Mouse (Mus musculus) bone marrow, adult 2 months (tissue): Measurements from ENCODE around the gene Cdk14. TPM values are rescaled to one million over a fixed set of nuclear protein-coding genes. Genes with fewer than 3 reads are reported as not detected.

Experiments used
- H3K27ac ChIP-seq: fragments of 200-500 bp; 2 replicates; pipeline ENCODE4 v1.5.1; 2012; ENCODE audit warnings: low read depth, mild to moderate bottlenecking, control low read depth, inconsistent platforms, low read length; ENCODE audit not compliant: control insufficient read depth, poor library complexity, insufficient read depth
- H3K4me1 ChIP-seq: fragments of 200-500 bp; 2 replicates; pipeline ENCODE4 v1.6.1; 2011; ENCODE audit warnings: low read length; ENCODE audit not compliant: control insufficient read depth, insufficient read depth
- H3K4me3 ChIP-seq: fragments of 200-500 bp; replicated peaks from 2 replicates; pipeline ENCODE3; 2011; ENCODE audit warnings: mild to moderate bottlenecking, low read depth, low read length, control low read depth; ENCODE audit not compliant: control insufficient read depth
- CTCF ChIP-seq: fragments of 200-500 bp; IDR thresholded peaks from 2 replicates; pipeline ENCODE4 v1.5.1; 2011; ENCODE audit warnings: low read length, control low read depth; ENCODE audit not compliant: control insufficient read depth, insufficient read depth
- POLR2A ChIP-seq: fragments of 200-500 bp; IDR thresholded peaks from 2 replicates; pipeline ENCODE4 v1.6.1; 2011; ENCODE audit warnings: low read depth, mild to moderate bottlenecking, control low read depth, low read length, borderline replicate concordance; ENCODE audit not compliant: control insufficient read depth
- WGBS: fragments of 180-500 bp; shearing (Covaris S2); methylation state at CpG from one replicate; pipeline ENCODE4 v1.1.7; 2018; 5-methylcytosine and 5-hydroxymethylcytosine counted together
- polyA plus RNA-seq: library from polyadenylated mRNA; stranded (reverse); fragments of >200 nt; gene quantifications from 2 replicates; pipeline ENCODE4 v1.2.4, GENCODE M21; 2011; ENCODE audit warnings: low replicate concordance; ENCODE audit not compliant: missing spikeins, insufficient read depth, insufficient read length

The Cdk14 gene
- polyA plus RNA-seq, 1 experiment, result 1.0 TPM

GRCm38 (mm10) chr5:4788484-4788883 lies 631.6 kb downstream of the Cdk14 start:
- Histone ChIP-seq H3K4me3 (no peak overlapping the region), H3K27ac (no peak overlapping the region), H3K4me1 (no peaks in the 10 kb centered on the region)
- 83% methylated on average over 3 of the region's 3 CpGs for WGBS
- TF ChIP-seq CTCF, result no peak
- TF ChIP-seq POLR2A, result no peak

GRCm38 (mm10) chr5:4786816-4787215 lies 633.3 kb downstream of the Cdk14 start:
- TF ChIP-seq CTCF (no peak), POLR2A (no peak)
- Histone ChIP-seq H3K4me1 (no peaks in the 10 kb centered on the region), H3K27ac (no peak overlapping the region), H3K4me3 (no peak overlapping the region)
- 61% methylated on average over 3 of the region's 3 CpGs for WGBS

GRCm38 (mm10) chr5:4778274-4778673 lies 641.8 kb downstream of the Cdk14 start:
- TF ChIP-seq CTCF, result no peak
- no peak for TF ChIP-seq POLR2A
- no peaks in the 10 kb centered on the region for H3K4me1 ChIP-seq
- WGBS, result 77% methylated on average over 3 of the region's 3 CpGs
- H3K4me3 ChIP-seq, result no peak overlapping the region
- no peak overlapping the region for H3K27ac ChIP-seq

GRCm38 (mm10) chr5:4776495-4776894 lies 643.6 kb downstream of the Cdk14 start:
- WGBS, result 42% methylated on average over 2 of the region's 2 CpGs
- H3K27ac ChIP-seq, result no peak overlapping the region
- no peaks in the 10 kb centered on the region for H3K4me1 ChIP-seq
- no peak overlapping the region for H3K4me3 ChIP-seq
- TF ChIP-seq POLR2A, result no peak
- TF ChIP-seq CTCF, result no peak

GRCm38 (mm10) chr5:4773090-4773772 lies 646.9 kb downstream of the Cdk14 start:
- TF ChIP-seq CTCF (no peak), POLR2A (no peak)
- no peak overlapping the region for H3K4me3 ChIP-seq
- H3K4me1 ChIP-seq, result no peaks in the 10 kb centered on the region
- WGBS, result 65% methylated on average over 9 of the region's 9 CpGs
- no peak overlapping the region for H3K27ac ChIP-seq

DNA sequence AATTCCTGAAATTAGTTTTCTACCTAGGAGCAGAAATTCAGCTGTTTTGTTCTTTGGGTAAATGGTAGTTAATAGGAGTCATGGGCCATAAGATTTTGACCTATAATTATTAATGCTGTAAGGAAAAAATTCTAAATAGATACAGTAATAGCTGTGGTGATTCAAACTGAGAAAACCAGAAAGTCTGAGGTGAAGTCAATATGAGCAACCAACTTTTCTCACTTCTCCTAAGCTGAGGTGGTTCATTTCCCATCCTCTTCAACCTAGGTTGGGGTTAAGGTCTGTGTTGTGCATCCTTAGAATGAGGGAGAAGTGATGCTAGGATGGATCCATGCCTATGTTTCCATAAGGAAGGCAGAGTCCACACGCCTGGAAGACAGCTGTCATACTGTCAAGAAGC lies 649.5 kb downstream of the Cdk14 start:
- 79% methylated on average over 1 of the region's 1 CpGs for WGBS
- H3K4me3 ChIP-seq, result no peak overlapping the region
- H3K4me1 ChIP-seq, result no peaks in the 10 kb centered on the region
- TF ChIP-seq POLR2A (no peak), CTCF (no peak)
- H3K27ac ChIP-seq, result no peak overlapping the region

GRCm38 (mm10) chr5:4767896-4768295 lies 652.2 kb downstream of the Cdk14 start:
- WGBS, result 56% methylated on average over 2 of the region's 2 CpGs
- Histone ChIP-seq H3K27ac (no peak overlapping the region), H3K4me3 (no peak overlapping the region), H3K4me1 (no peaks in the 10 kb centered on the region)
- TF ChIP-seq POLR2A (no peak), CTCF (no peak)

GRCm38 (mm10) chr5:4766719-4767118 lies 653.4 kb downstream of the Cdk14 start:
- H3K4me3 ChIP-seq, result no peak overlapping the region
- H3K4me1 ChIP-seq, result no peaks in the 10 kb centered on the region
- H3K27ac ChIP-seq, result no peak overlapping the region
- WGBS, result 76% methylated on average over 5 of the region's 5 CpGs
- TF ChIP-seq CTCF, result no peak
- TF ChIP-seq POLR2A, result no peak

DNA sequence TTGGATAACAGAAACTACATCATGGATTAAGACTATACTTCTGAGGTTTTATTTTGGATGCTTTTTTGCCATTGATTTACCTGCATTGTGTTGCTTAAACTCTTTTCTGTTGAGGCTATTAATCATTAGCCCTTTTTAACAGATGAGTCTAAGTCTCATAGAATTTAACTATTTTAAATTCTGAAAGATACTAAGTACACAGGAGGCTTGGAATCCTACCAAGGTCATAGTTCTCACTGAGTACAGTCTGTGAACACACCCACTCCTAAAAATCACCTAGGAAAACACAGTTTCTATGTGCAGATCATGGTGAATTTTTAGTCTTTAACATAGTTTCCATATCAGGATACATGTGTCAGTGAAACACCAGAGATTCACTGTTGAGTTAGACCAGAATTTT lies 658.2 kb downstream of the Cdk14 start:
- Histone ChIP-seq H3K4me3 (no peak overlapping the region), H3K27ac (no peak overlapping the region), H3K4me1 (no peaks in the 10 kb centered on the region)
- no peak for TF ChIP-seq POLR2A
- no peak for TF ChIP-seq CTCF
